Mouse (Mus musculus) liver, postnatal 0 days (tissue): ENCODE measurements at regions not wholly inside any gene's neighbourhood (a gene's known extent, or its start where the extent isn't known, plus 50 kb on each side); places are given as distances from the start of the nearest gene placed in this dataset.

Experiments
- ATAC-seq: fragments of 200-750 bp; cut with Nextera tagmentation; 2 replicates; pipeline ENCODE4 v1.8.0; 2017; ENCODE audit warnings: mild to moderate bottlenecking, moderate library complexity
- DNase-seq: peaks from one replicate; pipeline ENCODE4 v3.0.0-alpha.2; 2016
- H3K27ac ChIP-seq: fragments of 300-500 bp; sonication (generic); 2 replicates; pipeline ENCODE4 v1.5.1; 2014; ENCODE audit warnings: antibody characterized with exemption, moderate library complexity, mild to moderate bottlenecking, low read depth
- H3K27me3 ChIP-seq: fragments of 300-500 bp; sonication (generic); 2 replicates; pipeline ENCODE4 v1.6.1; 2014; ENCODE audit warnings: low read length, control low read depth, mixed read lengths; ENCODE audit not compliant: insufficient read depth
- H3K36me3 ChIP-seq: fragments of 300-500 bp; sonication (generic); replicated peaks from 2 replicates; pipeline ENCODE4 v1.6.1; 2014; ENCODE audit warnings: mild to moderate bottlenecking, control low read depth, low read length, moderate library complexity, mixed read lengths; ENCODE audit not compliant: insufficient read depth
- H3K4me1 ChIP-seq: fragments of 300-500 bp; sonication (generic); 2 replicates; pipeline ENCODE4 v1.6.1; 2014; ENCODE audit warnings: antibody characterized with exemption, mild to moderate bottlenecking, control low read depth; ENCODE audit not compliant: insufficient read depth
- H3K4me2 ChIP-seq: fragments of 300-500 bp; sonication (generic); 2 replicates; pipeline ENCODE4 v1.6.1; 2014; ENCODE audit warnings: low read depth, mild to moderate bottlenecking, low read length, moderate library complexity, mixed read lengths
- H3K4me3 ChIP-seq: fragments of 300-500 bp; sonication (generic); 2 replicates; pipeline ENCODE4 v1.5.1; 2014; ENCODE audit warnings: low read depth, low read length
- H3K9ac ChIP-seq: fragments of 300-500 bp; sonication (generic); replicated peaks from 2 replicates; pipeline ENCODE4 v1.6.1; 2014; ENCODE audit warnings: mild to moderate bottlenecking, moderate library complexity
- H3K9me3 ChIP-seq: fragments of 300-500 bp; sonication (generic); 2 replicates; pipeline ENCODE4 v1.6.1; 2016; ENCODE audit warnings: mild to moderate bottlenecking, control low read depth, low read length, mixed read lengths
- CTCF ChIP-seq: sonication (generic); IDR thresholded peaks from 2 replicates; pipeline ENCODE4 v1.5.1; 2016; ENCODE audit warnings: antibody characterized with exemption, low read depth
- EP300 ChIP-seq: IDR thresholded peaks from 2 replicates; pipeline ENCODE4 v1.6.1; 2016; ENCODE audit warnings: antibody characterized with exemption, low read depth, mild to moderate bottlenecking
- WGBS: fragments of 180-500 bp; shearing (Covaris S2); extraction: QIAGEN DNeasy Blood & Tissue Kit; methylation state at CpG from one replicate; pipeline ENCODE4 v1.1.7; 2014; ENCODE audit not compliant: insufficient replicate concordance; 5-methylcytosine and 5-hydroxymethylcytosine counted together

GRCm38 (mm10) chr13:97459106-97459505, 218.2 kb downstream of the Enc1 start:
- ATAC-seq (no peak), DNase-seq (no peak)
- TF ChIP-seq CTCF (no peak), EP300 (no peak)
- WGBS, result 86% methylated on average over 7 of the region's 7 CpGs
- no peak overlapping the region for H3K4me3 ChIP-seq
- H3K4me2 ChIP-seq, result no peak overlapping the region
- H3K36me3 ChIP-seq, result no peaks in the 10 kb centered on the region
- H3K27ac ChIP-seq, result no peak overlapping the region
- no peaks in the 10 kb centered on the region for H3K27me3 ChIP-seq
- H3K4me1 ChIP-seq, result peaks cover 26% of the 10 kb centered on the region
- H3K9me3 ChIP-seq, result no peaks in the 10 kb centered on the region
- H3K9ac ChIP-seq, result no peak overlapping the region

- H3K4me2 ChIP-seq, result no peak overlapping the region
- WGBS, result 69% methylated on average over 6 of the region's 6 CpGs
- ATAC-seq, result no peak
- H3K9ac ChIP-seq, result no peak overlapping the region
- DNase-seq, result no peak
- no peaks in the 10 kb centered on the region for H3K36me3 ChIP-seq
- no peaks in the 10 kb centered on the region for H3K27me3 ChIP-seq
- no peak overlapping the region for H3K4me3 ChIP-seq
- peaks cover 20% of the 10 kb centered on the region for H3K4me1 ChIP-seq
- no peak for TF ChIP-seq CTCF
- no peak for TF ChIP-seq EP300
- H3K9me3 ChIP-seq, result no peaks in the 10 kb centered on the region
- H3K27ac ChIP-seq, result no peak overlapping the region
Observed at GRCm38 (mm10) chr13:97455961-97456360, 215.1 kb downstream of the Enc1 start.

DNA sequence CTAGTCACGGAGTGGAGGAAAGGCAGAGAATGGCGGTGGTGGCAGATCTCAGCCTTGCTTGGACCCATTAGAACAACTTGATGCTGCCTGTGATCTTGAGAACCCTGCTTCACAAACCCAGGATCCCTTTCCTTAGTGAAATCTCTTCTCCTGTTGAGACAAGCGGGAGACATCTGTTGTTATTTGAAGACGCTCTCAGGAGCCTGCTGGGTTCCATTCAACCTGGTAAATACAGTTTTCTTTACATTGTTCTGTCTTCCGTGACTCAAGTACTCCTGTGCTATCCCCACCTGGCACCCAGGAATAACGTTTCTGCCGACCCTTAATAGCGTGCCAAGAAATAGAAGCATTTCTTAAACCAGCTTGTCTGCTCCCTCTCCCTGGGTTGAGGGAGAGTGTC, 213.8 kb downstream of the Enc1 start:
- no peak overlapping the region for H3K4me2 ChIP-seq
- TF ChIP-seq EP300 (no peak), CTCF (no peak)
- WGBS, result 86% methylated on average over 8 of the region's 8 CpGs
- ATAC-seq (no peak), DNase-seq (no peak)
- no peak overlapping the region for H3K9ac ChIP-seq
- no peak overlapping the region for H3K27ac ChIP-seq
- H3K36me3 ChIP-seq, result no peaks in the 10 kb centered on the region
- H3K4me3 ChIP-seq, result no peak overlapping the region
- no peaks in the 10 kb centered on the region for H3K9me3 ChIP-seq
- H3K4me1 ChIP-seq, result peaks cover 17% of the 10 kb centered on the region
- H3K27me3 ChIP-seq, result no peaks in the 10 kb centered on the region

DNA sequence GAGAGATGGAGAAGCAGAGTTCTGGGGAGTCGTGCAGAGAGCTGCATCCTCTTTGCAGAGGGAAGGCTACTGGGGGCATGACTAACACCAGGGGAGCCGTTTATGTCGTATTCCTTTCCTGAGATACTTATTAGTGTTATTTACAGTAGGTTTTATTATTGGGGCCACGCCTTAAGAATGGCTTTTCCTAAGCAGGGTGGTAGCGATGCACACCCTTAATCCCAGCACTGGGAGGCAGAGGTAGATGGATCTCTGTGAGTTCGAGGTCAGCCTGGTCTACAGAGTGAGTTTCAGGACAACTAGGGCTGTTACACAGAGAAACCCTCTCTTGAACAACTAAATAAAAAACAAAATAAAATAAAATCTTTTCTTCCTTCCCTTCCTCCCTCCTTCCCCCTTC, 212.6 kb downstream of the Enc1 start:
- Histone ChIP-seq H3K9me3 (no peaks in the 10 kb centered on the region), H3K4me2 (peak overlapping the region; percentile 48), H3K4me1 (peaks cover 17% of the 10 kb centered on the region), H3K27me3 (no peaks in the 10 kb centered on the region), H3K9ac (no peak overlapping the region; the same call in 1 of the 2 replicates), H3K27ac (peak overlapping the region; percentile 80), H3K36me3 (no peaks in the 10 kb centered on the region), H3K4me3 (no peak overlapping the region)
- no peak for DNase-seq
- 42% methylated on average over 6 of the region's 6 CpGs for WGBS
- ATAC-seq, result no peak; the same call in 1 of the 2 replicates
- TF ChIP-seq CTCF, result no peak
- no peak for TF ChIP-seq EP300

- Histone ChIP-seq H3K9ac (no peak overlapping the region; the same call in 1 of the 2 replicates), H3K27me3 (no peaks in the 10 kb centered on the region), H3K4me3 (no peak overlapping the region), H3K4me2 (peak overlapping the region; percentile 48), H3K27ac (peak overlapping the region; percentile 80), H3K36me3 (no peaks in the 10 kb centered on the region), H3K4me1 (peaks cover 17% of the 10 kb centered on the region), H3K9me3 (no peaks in the 10 kb centered on the region)
- DNase-seq, result peak; percentile 65
- peak; percentile 97 for ATAC-seq
- TF ChIP-seq EP300 (peak; percentile 95), CTCF (no peak)
- 21% methylated on average over 5 of the region's 5 CpGs for WGBS
Observed at GRCm38 (mm10) chr13:97453090-97453430, 212.2 kb downstream of the Enc1 start.

DNA sequence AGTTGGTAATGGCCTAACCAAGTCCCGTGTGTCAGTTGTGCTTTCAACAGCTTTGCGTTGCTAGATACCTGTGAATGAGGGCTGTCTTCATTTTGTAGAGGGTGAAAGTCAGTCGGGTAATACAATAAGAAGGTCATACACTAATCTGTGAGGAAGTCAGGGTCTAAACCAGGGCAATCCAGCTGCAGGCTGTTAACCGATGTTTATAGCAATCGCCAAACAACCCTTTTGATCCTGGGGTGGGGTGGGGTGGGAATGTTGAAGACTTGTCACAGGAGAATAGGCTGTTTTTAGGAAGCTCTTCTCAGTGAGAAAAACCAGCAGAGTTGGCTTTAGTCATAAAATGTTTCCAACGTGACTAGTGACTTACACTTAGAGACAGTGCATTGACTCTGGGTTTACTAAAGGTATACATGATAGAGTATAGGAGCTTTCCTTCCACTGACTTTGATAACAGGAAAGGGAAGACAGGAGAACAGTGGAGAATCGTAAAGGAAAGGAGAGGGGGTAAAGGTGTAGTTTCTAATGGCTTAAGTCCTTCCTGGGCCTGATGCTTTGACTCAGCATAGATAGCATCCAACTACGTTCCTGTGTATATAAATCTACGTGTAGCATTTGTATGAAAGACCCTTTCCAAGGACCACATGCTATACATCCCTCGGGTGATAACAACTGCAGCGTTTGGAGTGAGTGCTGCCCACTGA, 211.6 kb downstream of the Enc1 start:
- no peaks in the 10 kb centered on the region for H3K27me3 ChIP-seq
- H3K27ac ChIP-seq, result peak overlapping the region; percentile 80
- ATAC-seq (peak; percentile 69), DNase-seq (no peak)
- peaks cover 17% of the 10 kb centered on the region for H3K4me1 ChIP-seq
- WGBS, result 34% methylated on average over 11 of the region's 11 CpGs
- peak overlapping the region; percentile 48 for H3K4me2 ChIP-seq
- TF ChIP-seq EP300, result no peak
- no peak for TF ChIP-seq CTCF
- H3K4me3 ChIP-seq, result no peak overlapping the region
- H3K9ac ChIP-seq, result no peak overlapping the region
- H3K9me3 ChIP-seq, result no peaks in the 10 kb centered on the region
- H3K36me3 ChIP-seq, result no peaks in the 10 kb centered on the region
